Mouse (Mus musculus): Measurements from ENCODE around the gene Plau. TPM values are rescaled to one million over a fixed set of nuclear protein-coding genes. Genes with fewer than 3 reads are reported as not detected.

The Plau gene
- total and polyA plus RNA-seq, 2 experiments from 2014 or later = 0.39 to 1.4 TPM

DNA sequence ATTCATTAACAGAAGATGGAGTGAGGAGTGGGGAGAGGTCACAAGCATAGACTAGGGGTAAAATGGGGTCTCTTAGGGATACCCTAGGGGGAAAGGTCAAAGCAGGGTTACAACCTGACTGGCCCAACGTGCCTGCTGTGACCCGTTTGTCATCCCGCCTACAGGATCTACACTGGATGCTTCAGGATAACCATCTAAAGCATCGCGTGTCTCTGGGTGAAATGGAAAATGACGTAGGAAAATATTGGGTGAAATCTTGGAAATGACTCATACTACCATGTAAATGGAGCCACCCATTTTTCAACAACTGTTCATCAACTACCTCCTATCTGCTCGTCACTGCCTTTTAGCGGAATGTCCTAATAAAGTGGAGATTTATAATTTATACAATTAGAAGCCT lies 40.3 kb upstream of the Plau start:
- Histone ChIP-seq H3K4me3 (ENCODE audit: low read length) (no peak overlapping the region), H3K9ac (replicated peaks; ENCODE audit: low read length) (no peak overlapping the region), H3K27me3 (ENCODE audit: insufficient read depth, low read length) (no peaks in the 10 kb centered on the region), H3K36me3 (ENCODE audit: insufficient read depth, low read length) (no peaks in the 10 kb centered on the region), H3K27ac (no peak overlapping the region), H3K9me3 (ENCODE audit: low read length) (no peaks in the 10 kb centered on the region), H3K4me2 (ENCODE audit: low read depth, low read length) (no peak overlapping the region), H3K4me1 (ENCODE audit: insufficient read depth, low read length) (peaks cover 8% of the 10 kb centered on the region; the same call in 1 of the 2 replicates)
- no peak for TF ChIP-seq CTCF (IDR thresholded peaks at IDR 0.05; ENCODE audit: low read depth)
- DNase-seq (ENCODE audit: low spot score) (no peak), ATAC-seq (no peak)
- 69% methylated on average over 8 of the region's 8 CpGs for WGBS

DNA sequence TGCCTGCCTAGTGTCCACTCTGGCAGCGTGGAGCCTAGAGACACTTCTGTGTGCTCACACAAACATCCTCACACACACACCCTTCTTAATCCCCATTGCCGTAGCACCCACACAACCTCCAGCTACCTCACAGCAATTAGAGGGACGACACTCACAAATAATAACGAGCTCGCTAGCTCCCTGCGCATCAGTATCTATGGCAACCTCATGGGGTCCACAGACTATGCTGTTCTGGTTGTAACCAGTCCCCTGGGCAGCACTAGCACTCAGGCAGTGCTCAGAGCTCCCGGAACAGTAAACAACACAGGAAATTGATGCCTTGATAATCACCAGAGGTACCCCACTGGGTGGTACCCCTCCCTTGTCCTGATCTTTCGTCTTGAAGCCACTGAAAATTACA lies 39.8 kb upstream of the Plau start:
- ATAC-seq = peak; percentile 46; the same call in 1 of the 2 replicates
- no peak overlapping the region for H3K27ac ChIP-seq
- 19% methylated on average over 8 of the region's 8 CpGs for WGBS

DNA sequence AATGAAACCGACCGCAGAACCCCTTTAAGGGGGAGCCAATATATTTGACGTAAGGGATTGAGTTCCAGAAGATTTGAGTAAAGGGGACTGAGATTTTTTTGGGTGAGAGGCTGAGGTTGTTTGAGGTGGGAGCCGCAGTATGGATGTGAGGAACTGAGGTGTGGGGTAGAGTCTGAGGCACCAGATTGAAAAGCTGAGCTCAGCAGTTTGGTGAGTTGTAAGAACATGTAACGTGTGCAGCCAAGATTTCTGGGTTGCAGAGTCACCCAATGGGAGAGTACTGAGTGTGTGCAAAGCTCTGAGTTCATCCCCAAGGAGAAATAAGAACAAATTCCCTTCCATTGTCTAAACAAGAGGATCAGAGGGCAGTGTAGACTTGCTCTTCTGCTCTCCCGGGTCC lies 38.2 kb upstream of the Plau start:
- no peaks in the 10 kb centered on the region; the same call in 1 of the 2 replicates for H3K4me1 ChIP-seq (ENCODE audit: insufficient read depth, low read length)
- no peak for ATAC-seq
- H3K27me3 ChIP-seq (ENCODE audit: insufficient read depth, low read length) = no peaks in the 10 kb centered on the region
- no peak overlapping the region for H3K27ac ChIP-seq
- DNase-seq (ENCODE audit: low spot score) = no peak
- no peak overlapping the region for H3K4me3 ChIP-seq (ENCODE audit: low read length)
- H3K4me2 ChIP-seq (ENCODE audit: low read depth, low read length) = no peak overlapping the region
- no peak for TF ChIP-seq CTCF (IDR thresholded peaks at IDR 0.05; ENCODE audit: low read depth)
- no peaks in the 10 kb centered on the region for H3K9me3 ChIP-seq (ENCODE audit: low read length)
- no peak overlapping the region for H3K9ac ChIP-seq (replicated peaks; ENCODE audit: low read length)
- H3K36me3 ChIP-seq (ENCODE audit: insufficient read depth, low read length) = no peaks in the 10 kb centered on the region
- 86% methylated on average over 6 of the region's 6 CpGs for WGBS

More for the DNA sequence above, 39.8 kb upstream of the Plau start:
- no peak overlapping the region for H3K9ac ChIP-seq (replicated peaks; ENCODE audit: low read length)
- H3K27me3 ChIP-seq (ENCODE audit: insufficient read depth, low read length) = no peaks in the 10 kb centered on the region
- no peak for TF ChIP-seq CTCF (IDR thresholded peaks at IDR 0.05; ENCODE audit: low read depth)
- no peak overlapping the region for H3K4me3 ChIP-seq (ENCODE audit: low read length)
- no peaks in the 10 kb centered on the region for H3K9me3 ChIP-seq (ENCODE audit: low read length)
- H3K4me2 ChIP-seq (ENCODE audit: low read depth, low read length) = peak overlapping the region; percentile 10; the same call in 1 of the 2 replicates
- DNase-seq (ENCODE audit: low spot score) = peak; percentile 71
- no peaks in the 10 kb centered on the region for H3K36me3 ChIP-seq (ENCODE audit: insufficient read depth, low read length)
- H3K4me1 ChIP-seq (ENCODE audit: insufficient read depth, low read length) = peaks cover 8% of the 10 kb centered on the region; the same call in 1 of the 2 replicates

DNA sequence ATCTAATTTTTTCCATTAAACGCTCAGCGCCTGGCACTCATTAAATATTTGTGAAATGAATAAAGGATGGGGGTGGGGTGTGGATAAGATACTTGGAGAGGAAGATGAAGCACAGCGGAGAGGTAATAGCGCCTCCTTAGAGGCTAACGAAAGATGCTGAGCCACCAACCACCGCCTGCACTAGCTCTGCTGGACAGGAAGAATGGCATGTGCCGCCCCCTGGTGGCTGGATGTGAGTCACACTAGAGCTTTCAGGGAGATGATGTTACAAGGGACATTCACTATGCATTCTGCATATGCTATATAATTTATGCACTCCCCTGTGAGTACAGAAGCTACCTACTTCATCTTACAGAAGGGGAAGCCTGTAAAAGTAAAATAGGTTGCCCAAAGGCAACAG lies 37.7 kb upstream of the Plau start:
- Histone ChIP-seq H3K4me1 (ENCODE audit: insufficient read depth, low read length) (no peaks in the 10 kb centered on the region; the same call in 1 of the 2 replicates), H3K9me3 (ENCODE audit: low read length) (no peaks in the 10 kb centered on the region), H3K4me3 (ENCODE audit: low read length) (no peak overlapping the region), H3K4me2 (ENCODE audit: low read depth, low read length) (no peak overlapping the region), H3K27ac (no peak overlapping the region), H3K36me3 (ENCODE audit: insufficient read depth, low read length) (no peaks in the 10 kb centered on the region), H3K27me3 (ENCODE audit: insufficient read depth, low read length) (no peaks in the 10 kb centered on the region), H3K9ac (replicated peaks; ENCODE audit: low read length) (no peak overlapping the region)
- ATAC-seq (no peak), DNase-seq (ENCODE audit: low spot score) (peak; percentile 83)
- 6% methylated on average over 7 of the region's 7 CpGs for WGBS
- TF ChIP-seq CTCF (IDR thresholded peaks at IDR 0.05; ENCODE audit: low read depth) = peak; percentile 91

DNA sequence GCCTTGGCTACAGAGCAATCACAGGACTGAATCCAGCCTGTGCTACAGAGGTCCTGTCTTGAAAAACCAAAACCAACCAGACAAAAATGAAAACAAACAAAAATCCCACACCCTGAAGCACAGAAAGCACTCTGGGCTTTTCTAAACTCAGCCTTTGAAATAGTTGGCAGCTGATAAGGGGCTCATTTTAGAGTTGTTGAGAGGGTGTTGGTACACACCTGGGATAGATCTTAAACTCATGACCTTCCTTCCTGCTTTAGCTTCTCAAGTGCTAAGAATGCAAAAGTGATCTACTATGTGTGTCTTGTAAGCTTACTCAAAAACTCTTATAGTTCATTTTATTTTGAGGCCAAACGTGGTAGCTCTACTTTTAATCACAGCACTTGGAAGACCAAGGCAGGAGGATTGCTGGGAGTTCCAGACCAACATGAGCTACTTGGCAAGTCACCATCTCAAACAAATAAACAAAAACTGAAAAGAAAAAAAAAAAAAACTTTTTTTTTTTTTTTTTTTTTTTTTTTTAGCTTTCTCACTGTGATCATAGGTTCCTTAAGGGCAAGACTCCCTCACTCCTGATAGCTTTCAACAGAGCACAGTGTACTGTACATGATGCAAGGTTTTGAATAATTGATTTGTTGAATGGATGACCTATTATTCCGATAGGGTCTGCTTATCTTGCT lies 33.4 kb upstream of the Plau start:
- H3K4me2 ChIP-seq (ENCODE audit: low read depth, low read length) = no peak overlapping the region
- H3K4me3 ChIP-seq (ENCODE audit: low read length) = no peak overlapping the region
- H3K27me3 ChIP-seq (ENCODE audit: insufficient read depth, low read length) = no peaks in the 10 kb centered on the region
- no peak overlapping the region for H3K27ac ChIP-seq
- peak; percentile 68 for ATAC-seq
- DNase-seq (ENCODE audit: low spot score) = no peak
- H3K9me3 ChIP-seq (ENCODE audit: low read length) = no peaks in the 10 kb centered on the region
- no peak overlapping the region for H3K9ac ChIP-seq (replicated peaks; ENCODE audit: low read length)
- no peaks in the 10 kb centered on the region; the same call in 1 of the 2 replicates for H3K4me1 ChIP-seq (ENCODE audit: insufficient read depth, low read length)
- WGBS = 39% methylated on average over 2 of the region's 2 CpGs
- H3K36me3 ChIP-seq (ENCODE audit: insufficient read depth, low read length) = no peaks in the 10 kb centered on the region
- TF ChIP-seq CTCF (IDR thresholded peaks at IDR 0.05; ENCODE audit: low read depth) = no peak

DNA sequence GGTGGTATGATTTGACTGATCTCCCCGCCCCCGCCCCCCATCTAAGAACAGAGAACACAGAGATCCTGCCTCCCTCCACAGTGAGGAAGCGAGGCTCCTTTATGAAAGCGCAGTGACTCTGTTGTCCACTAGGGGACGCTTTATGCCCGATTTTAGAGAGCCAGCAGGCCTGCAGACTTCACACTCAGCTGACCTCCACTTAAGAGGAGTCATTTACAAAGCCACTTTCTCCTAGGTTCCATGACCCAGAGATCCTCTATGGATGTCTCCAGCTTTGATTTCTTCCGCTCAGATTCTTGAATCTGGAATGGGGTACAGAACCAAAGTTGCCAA lies 32.9 kb upstream of the Plau start:
- TF ChIP-seq CTCF (IDR thresholded peaks at IDR 0.05; ENCODE audit: low read depth) = peak; percentile 94
- DNase-seq (ENCODE audit: low spot score) (peak; percentile 88), ATAC-seq (peak; percentile 84)
- no peak overlapping the region for H3K27ac ChIP-seq
- 7% methylated on average over 7 of the region's 7 CpGs for WGBS
- H3K4me3 ChIP-seq (ENCODE audit: low read length) = no peak overlapping the region
- no peaks in the 10 kb centered on the region for H3K27me3 ChIP-seq (ENCODE audit: insufficient read depth, low read length)
- no peaks in the 10 kb centered on the region for H3K9me3 ChIP-seq (ENCODE audit: low read length)
- H3K4me2 ChIP-seq (ENCODE audit: low read depth, low read length) = no peak overlapping the region
- H3K36me3 ChIP-seq (ENCODE audit: insufficient read depth, low read length) = no peaks in the 10 kb centered on the region
- no peaks in the 10 kb centered on the region; the same call in 1 of the 2 replicates for H3K4me1 ChIP-seq (ENCODE audit: insufficient read depth, low read length)
- no peak overlapping the region for H3K9ac ChIP-seq (replicated peaks; ENCODE audit: low read length)

DNA sequence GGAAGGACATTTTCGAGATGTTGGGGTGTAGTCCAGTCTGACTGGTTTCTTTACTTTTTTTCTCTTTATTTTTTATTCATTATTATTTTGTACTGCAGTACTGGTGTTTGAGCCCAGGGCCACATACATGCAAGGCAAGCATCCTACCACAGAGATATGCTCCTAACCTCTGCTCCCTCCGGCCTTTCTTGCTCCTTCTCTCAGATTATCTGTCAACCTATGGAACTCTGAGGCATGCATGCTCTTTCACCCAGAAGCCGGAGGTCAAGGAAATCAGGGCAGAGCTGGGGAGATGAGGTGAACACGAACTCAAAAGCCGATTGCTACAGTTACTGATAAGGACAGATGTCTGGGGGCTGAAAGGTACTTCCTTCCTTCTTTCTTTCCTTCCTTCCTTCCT lies 32.0 kb upstream of the Plau start:
- Histone ChIP-seq H3K9me3 (ENCODE audit: low read length) (no peaks in the 10 kb centered on the region), H3K4me1 (ENCODE audit: insufficient read depth, low read length) (no peaks in the 10 kb centered on the region; the same call in 1 of the 2 replicates), H3K4me3 (ENCODE audit: low read length) (no peak overlapping the region), H3K9ac (replicated peaks; ENCODE audit: low read length) (no peak overlapping the region), H3K27ac (no peak overlapping the region), H3K27me3 (ENCODE audit: insufficient read depth, low read length) (no peaks in the 10 kb centered on the region), H3K4me2 (ENCODE audit: low read depth, low read length) (no peak overlapping the region), H3K36me3 (ENCODE audit: insufficient read depth, low read length) (no peaks in the 10 kb centered on the region)
- TF ChIP-seq CTCF (IDR thresholded peaks at IDR 0.05; ENCODE audit: low read depth) = no peak
- WGBS = 79% methylated on average over 5 of the region's 5 CpGs
- no peak for DNase-seq (ENCODE audit: low spot score)
- no peak for ATAC-seq
